Mouse (Mus musculus): ENCODE data around the gene Insl6.

- TF ChIP-seq CTCF (conservative IDR thresholded peaks at IDR 0.05 in 1 of 2, IDR thresholded peaks at IDR 0.05 in 1 of 2; ENCODE audit: low read depth in 2 of 2, low read length in 2 of 2) = no peak
- TF ChIP-seq RCOR1 (conservative IDR thresholded peaks at IDR 0.05; ENCODE audit: low read depth, low read length) = no peak
- TF ChIP-seq UBTF (IDR thresholded peaks at IDR 0.05; ENCODE audit: low read depth, low read length) = no peak
Measured at GRCm38 (mm10) chr19:29373438-29373837, 48.3 kb upstream of the Insl6 start.

Data from CH12.LX (cell line).